Mouse (Mus musculus) Patski (cell line): ENCODE results near the gene Tspan2. TPM values are rescaled to one million over a fixed set of nuclear protein-coding genes. Genes with fewer than 3 reads are reported as not detected.
A peak's percentile ranks its signal among the peaks of the same experiment; 100 is the strongest.

ENCODE experiments used
- ATAC-seq: fragments of 100-300 bp; one replicate; pipeline ENCODE4 v1.8.0; 2021
- CTCF ChIA-PET: fragments of 350-600 bp; sonication (Branson Sonifier 250); formaldehyde crosslinking; loops from one replicate; lab custom pipeline; 2022; ENCODE audit warnings: inconsistent platforms; lab: Charles Lee
- POLR2A ChIA-PET: fragments of 350-600 bp; sonication (Branson Sonifier 250); formaldehyde crosslinking; loops from one replicate; lab custom pipeline; 2022; ENCODE audit warnings: antibody characterized with exemption, inconsistent platforms; lab: Charles Lee
- DNase-seq: peaks from one replicate; pipeline ENCODE4 v3.0.0-alpha.2; 2011; ENCODE audit warnings: low read depth, low spot score
- H3K27me3 ChIP-seq: fragments of 371-371 bp; one replicate; pipeline ENCODE4 v1.5.1; 2021
- CTCF ChIP-seq: fragments of 100-300 bp; IDR thresholded peaks from one replicate; pipeline ENCODE4 v1.5.1; 2021
- in situ Hi-C: fragments of 300-500 bp; cut with MboI; formaldehyde crosslinking; loops from 3 replicates; pipeline ENCODE4 v1.11.1; 2018; ENCODE audit warnings: low pct_unique_long_range_greater_than_20kb, mixed read lengths
- polyA plus RNA-seq: library from polyadenylated mRNA; unstranded; gene quantifications from one replicate; pipeline ENCODE4 v1.2.3, GENCODE M21; 2021

Gene Tspan2
- polyA plus RNA-seq, 1 experiment from 2014 or later: 0.54 TPM

DNA sequence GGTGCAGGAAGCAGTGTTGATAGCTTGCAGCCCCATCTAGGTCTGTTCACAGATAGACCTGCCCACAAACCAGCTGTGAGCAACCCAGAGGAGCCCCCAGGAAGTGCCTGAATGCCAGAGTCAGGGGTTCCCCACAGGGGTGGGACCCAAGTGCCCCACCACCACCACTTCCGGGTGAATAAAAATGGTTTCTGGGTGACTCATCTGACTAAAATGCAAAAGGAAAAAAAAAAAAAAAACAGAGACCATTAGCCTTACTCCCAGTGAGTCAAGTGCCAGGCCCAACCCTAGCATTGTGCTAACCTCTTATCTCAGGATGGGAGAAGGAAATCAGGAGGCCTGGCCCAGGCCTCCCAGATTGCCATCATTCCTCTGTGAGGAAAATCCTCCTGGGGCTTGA, 21.5 kb downstream of the Tspan2 start:
- TF ChIP-seq CTCF: no peak
- ChIA-PET CTCF (interaction anchor here (0.7 to 1.7 kb wide), 5 partner anchors 9 to 48 kb away, joined by 3 to 4 read pairs (median 3); no protein-coding TSS in a partner anchor), POLR2A (interaction anchor here (1.2 to 1.8 kb wide), 2 partner anchors 12 to 13 kb away, joined by 3 to 7 read pairs; no protein-coding TSS in a partner anchor)
- DNase-seq (no peak), ATAC-seq (peak; percentile 41)
- H3K27me3 ChIP-seq: no peaks in the 10 kb centered on the region
- in situ Hi-C loops: no loop called here

- no peak for ATAC-seq
- H3K27me3 ChIP-seq: no peaks in the 10 kb centered on the region
- ChIA-PET CTCF (interaction anchor here (0.7 to 1.7 kb wide), 3 partner anchors 31 to 47 kb away, joined by 3 to 4 read pairs (median 3); no protein-coding TSS in a partner anchor), POLR2A (no interaction called here)
- DNase-seq: no peak
- no peak for TF ChIP-seq CTCF
- in situ Hi-C loops: no loop called here
Observed at GRCm38 (mm10) chr3:102757019-102757418, 22.7 kb downstream of the Tspan2 start.

DNA sequence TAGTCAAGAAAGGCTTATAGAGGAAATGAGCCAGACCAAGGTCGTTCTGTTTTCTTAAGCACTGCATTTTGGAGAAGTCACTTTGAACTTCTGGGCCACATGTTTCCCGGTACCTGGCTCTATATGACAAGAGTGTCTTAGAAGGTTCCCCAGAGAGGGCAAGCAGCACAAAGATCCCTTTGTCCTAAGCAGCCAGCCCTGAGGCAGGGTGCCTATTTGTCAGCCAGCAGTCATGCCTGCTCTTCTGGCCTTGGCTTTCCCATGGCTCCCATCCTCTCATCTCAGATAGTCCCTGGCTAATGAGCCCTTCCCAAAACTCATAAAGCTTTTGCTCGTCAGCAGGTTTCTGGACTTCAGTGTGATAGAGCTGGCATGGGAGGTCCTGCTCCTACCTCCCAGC, 25.9 kb downstream of the Tspan2 start:
- no peak for ATAC-seq

GRCm38 (mm10) chr3:102762388-102762787, 28.1 kb downstream of the Tspan2 start:
- CTCF ChIA-PET: interaction anchor here (2.3 kb wide), 1 partner anchor 13 kb away, joined by 7 read pairs; no protein-coding TSS in a partner anchor
- TF ChIP-seq CTCF: no peak
- no peak for ATAC-seq

More for the DNA sequence above, 25.9 kb downstream of the Tspan2 start:
- H3K27me3 ChIP-seq: no peaks in the 10 kb centered on the region
- ChIA-PET POLR2A (no interaction called here), CTCF (interaction anchor here (1.4 to 2.3 kb wide), 3 partner anchors 16 to 45 kb away, joined by 3 to 7 read pairs (median 4); no protein-coding TSS in a partner anchor)
- DNase-seq: no peak
- in situ Hi-C loops: no loop called here
- no peak for TF ChIP-seq CTCF

GRCm38 (mm10) chr3:102763713-102764400, 29.5 kb downstream of the Tspan2 start:
- POLR2A ChIA-PET: no interaction called here
- DNase-seq (no peak), ATAC-seq (no peak)
- H3K27me3 ChIP-seq: peaks cover under 1% of the 10 kb centered on the region
- CTCF ChIA-PET: interaction anchor here (1.3 kb wide), 1 partner anchor 8 kb away, joined by 3 read pairs; no protein-coding TSS in a partner anchor
- in situ Hi-C loops: no loop called here
- no peak for TF ChIP-seq CTCF

More at GRCm38 (mm10) chr3:102762388-102762787, 28.1 kb downstream of the Tspan2 start:
- in situ Hi-C loops: no loop called here
- H3K27me3 ChIP-seq: no peaks in the 10 kb centered on the region
- DNase-seq: no peak
- POLR2A ChIA-PET: no interaction called here

- in situ Hi-C loops: no loop called here
- ATAC-seq (no peak), DNase-seq (no peak)
- peaks cover 3% of the 10 kb centered on the region for H3K27me3 ChIP-seq
- ChIA-PET POLR2A (no interaction called here), CTCF (interaction anchor here (0.8 to 1.3 kb wide), 2 partner anchors 9 to 14 kb away, joined by 3 read pairs; no protein-coding TSS in a partner anchor)
- no peak for TF ChIP-seq CTCF
Observed at GRCm38 (mm10) chr3:102764850-102765249, 30.5 kb downstream of the Tspan2 start.

DNA sequence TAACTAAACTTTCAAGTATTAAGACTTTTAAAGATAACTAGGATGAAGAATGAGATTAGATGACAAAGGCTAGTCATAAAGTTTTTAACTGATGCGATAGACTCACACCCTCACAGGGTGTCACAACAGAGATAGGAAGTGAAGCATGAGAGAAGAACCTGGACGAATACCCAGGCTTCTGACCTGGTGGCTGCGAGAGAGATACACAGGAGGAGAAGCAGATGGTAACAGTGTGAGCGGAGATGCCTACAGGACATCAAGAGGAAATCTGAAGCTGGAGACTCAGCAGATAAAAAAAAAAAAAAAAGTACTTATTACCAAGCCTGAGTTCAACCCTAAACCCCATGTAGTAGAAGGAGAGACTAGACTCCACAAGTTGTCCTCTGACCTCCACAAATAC, 38.7 kb downstream of the Tspan2 start:
- peaks cover 16% of the 10 kb centered on the region for H3K27me3 ChIP-seq
- in situ Hi-C loops: no loop called here
- ATAC-seq (no peak), DNase-seq (no peak)
- ChIA-PET CTCF (interaction anchor here (1.7 kb wide), 1 partner anchor 30 kb away, joined by 7 read pairs; no protein-coding TSS in a partner anchor), POLR2A (interaction anchor here (0.6 kb wide), 1 partner anchor 444 kb away, joined by 3 read pairs; no protein-coding TSS in a partner anchor)
- no peak for TF ChIP-seq CTCF

DNA sequence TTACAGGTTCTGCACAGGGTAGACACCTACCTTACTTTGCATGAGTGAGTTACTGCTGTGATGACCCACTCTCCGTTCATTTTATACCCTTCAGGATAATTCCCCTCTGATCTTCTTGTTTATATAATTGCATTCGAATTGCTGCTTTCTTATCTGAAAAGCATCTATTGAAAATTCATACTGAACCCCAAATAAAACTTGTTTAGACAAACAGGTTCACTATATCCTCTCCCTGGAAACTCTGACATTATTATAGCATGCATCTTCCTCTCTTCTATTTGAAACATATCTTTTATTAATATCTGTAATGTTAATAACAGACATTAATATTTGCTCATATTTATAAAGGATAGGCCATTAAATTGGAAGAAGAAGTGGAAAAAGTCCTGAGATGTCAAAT, 48.3 kb downstream of the Tspan2 start, which contains the start of gene Tshb:
Tshb (minus strand) TSS at position 101 of the 400 bp plus-strand sequence.
- no peak for DNase-seq
- peaks cover 51% of the 10 kb centered on the region for H3K27me3 ChIP-seq
- ChIA-PET POLR2A (no interaction called here), CTCF (no interaction called here)
- in situ Hi-C loops: no loop called here
- TF ChIP-seq CTCF: no peak
- no peak for ATAC-seq

DNA sequence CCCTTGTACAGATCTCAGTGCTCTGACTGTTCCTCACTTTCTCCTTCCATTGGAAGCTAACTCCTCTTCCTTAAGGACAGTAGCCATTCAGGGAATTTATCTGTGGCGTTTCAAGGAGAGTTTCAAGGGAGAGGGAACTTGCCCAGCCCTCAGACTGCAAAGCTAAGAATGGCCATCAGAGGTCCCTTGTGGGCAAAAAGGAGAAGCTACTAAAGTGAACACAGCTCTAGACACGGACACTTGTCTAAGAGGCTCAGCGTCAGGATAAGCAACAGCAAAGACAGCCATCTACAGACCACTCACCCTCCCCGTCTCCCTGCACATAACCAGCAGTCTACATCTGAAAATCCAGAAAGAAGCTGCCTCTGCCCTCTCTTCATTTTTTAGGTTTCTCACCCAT, 53.0 kb downstream of the Tspan2 start:
- ATAC-seq (no peak), DNase-seq (no peak)
- ChIA-PET POLR2A (interaction anchor here (0.7 kb wide), 1 partner anchor 16 kb away, joined by 3 read pairs; no protein-coding TSS in a partner anchor), CTCF (interaction anchor here (0.8 kb wide), 1 partner anchor 9 kb away, joined by 4 read pairs; no protein-coding TSS in a partner anchor)
- H3K27me3 ChIP-seq: peaks cover 63% of the 10 kb centered on the region
- in situ Hi-C loops: no loop called here
- peak; percentile 32 for TF ChIP-seq CTCF

GRCm38 (mm10) chr3:102803937-102804336, 69.6 kb downstream of the Tspan2 start:
- peak; percentile 48 for DNase-seq
- POLR2A ChIA-PET: interaction anchor here (0.6 kb wide), 1 partner anchor 154 kb away, joined by 3 read pairs; no protein-coding TSS in a partner anchor
- ATAC-seq: no peak
- peak; percentile 97 for TF ChIP-seq CTCF
- CTCF ChIA-PET: interaction anchor here (0.6 to 3.3 kb wide), 30 partner anchors 11 to 735 kb away, joined by 3 to 46 read pairs (median 4); no protein-coding TSS in a partner anchor
- H3K27me3 ChIP-seq: peaks cover 27% of the 10 kb centered on the region
- in situ Hi-C loops: loop anchor here (5.0 to 10.0 kb wide), 4 partner anchors 87 to 719 kb away; partner anchors contain the start of gene Casq2
